ENCODE assay signal across 11 mouse cellular contexts in the genomic region with DNA sequence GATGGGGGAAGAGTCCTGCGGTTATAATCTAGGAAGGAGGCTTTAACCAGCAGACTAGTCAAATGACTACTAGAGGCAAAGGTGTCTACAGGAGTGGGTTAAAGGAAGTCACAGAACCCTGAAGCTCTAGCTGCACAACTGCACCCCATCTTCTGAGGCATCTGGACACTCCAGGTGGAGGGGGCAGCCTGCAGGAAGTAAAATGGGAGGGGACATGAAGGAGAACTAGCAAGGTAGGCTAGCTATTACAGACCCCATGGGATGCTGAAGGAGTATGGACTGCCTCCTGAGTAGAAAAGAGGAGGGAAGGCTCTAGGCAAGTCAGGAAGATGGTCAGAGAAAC. TPM values are rescaled to one million over a fixed set of nuclear protein-coding genes. Genes with fewer than 3 reads are reported as not detected.
DNase-seq lines count a peak whose midpoint lies in the region; ATAC-seq and TF ChIP-seq lines count a peak whose summit lies in the region.
"Had no signal": no experiment of that assay in that cellular context is flagged by ENCODE, and none has a peak within 500 bp of the region (broad histone marks: within the 10 kb centered on the region; RNA-seq: fewer than 3 reads in every experiment).

No protein-coding gene starts in this region.

- peaks cover 31% of the 10 kb centered on the region for H3K4me1 ChIP-seq in forebrain, embryonic 10.5 days
- peaks cover 8% of the 10 kb centered on the region for H3K4me1 ChIP-seq in forebrain, embryonic 11.5 days (replicated peaks; ENCODE audit: control insufficient read depth, insufficient read depth, low read length)
- peaks cover 8% of the 10 kb centered on the region; the same call in 1 of the 2 replicates for H3K4me1 ChIP-seq in hindbrain, embryonic 14.5 days (replicated peaks; ENCODE audit: control insufficient read depth, insufficient read depth, low read length)
- H3K4me1 ChIP-seq in neural tube, embryonic 15.5 days: peaks cover 21% of the 10 kb centered on the region

- H3K36me3 ChIP-seq in forebrain, embryonic 10.5 days (replicated peaks): no peaks in the 10 kb centered on the region
- H3K36me3 ChIP-seq in forebrain, embryonic 11.5 days (ENCODE audit: control insufficient read depth, insufficient read depth, low read length): no peaks in the 10 kb centered on the region
- H3K36me3 ChIP-seq in hindbrain, embryonic 14.5 days (replicated peaks; ENCODE audit: control insufficient read depth, insufficient read depth): peaks cover 19% of the 10 kb centered on the region
- 0 out of 2 replicates have a peak, but pooled peaks cover 7% of the 10 kb centered on the region for H3K36me3 ChIP-seq in neural tube, embryonic 15.5 days

- no peak for DNase-seq in forebrain, embryonic 10.5 days (ENCODE audit: extremely low spot score, low spot score)
- no peak for DNase-seq in forebrain, embryonic 11.5 days (ENCODE audit: low spot score)
- DNase-seq in layer of hippocampus, adult 2 months (ENCODE audit: low spot score in 2 of 2): no peak
- DNase-seq in layer of hippocampus, postnatal 36 days: no peak
- DNase-seq in hindbrain, embryonic 14.5 days (ENCODE audit: low spot score): no peak
- no peak for DNase-seq in adrenal gland, adult 18-20 months (ENCODE audit: low spot score in 2 of 2)
- no peak for DNase-seq in Muller cell, postnatal 12 days (ENCODE audit: inconsistent ontology term)

- no peak for TF ChIP-seq CTCF in layer of hippocampus, adult 2 months (conservative IDR thresholded peaks at IDR 0.05)

- H3K4me2 ChIP-seq in forebrain, embryonic 11.5 days (ENCODE audit: low read depth, low read length, severe bottlenecking): no peak overlapping the region
- no peak overlapping the region for H3K4me2 ChIP-seq in hindbrain, embryonic 14.5 days (replicated peaks)
- no peak overlapping the region for H3K4me2 ChIP-seq in neural tube, embryonic 15.5 days
- H3K4me2 ChIP-seq: liver, embryonic 11.5 days had no signal

- no peak for ATAC-seq in forebrain, embryonic 11.5 days (replicated peaks; ENCODE audit: low FRiP score)
- no peak for ATAC-seq in hindbrain, embryonic 14.5 days (ENCODE audit: low FRiP score)
- ATAC-seq in neural tube, embryonic 15.5 days (ENCODE audit: low FRiP score): no peak
- ATAC-seq: activated CD4-positive, CD25-positive, alpha-beta regulatory T cell, adult 4 months; inflammation-experienced regulatory T-cells, adult 6 months had no signal

- H3K27ac ChIP-seq in forebrain, embryonic 10.5 days: peak overlapping the region; percentile 75
- H3K27ac ChIP-seq in forebrain, embryonic 11.5 days (ENCODE audit: low read depth, low read length): no peak overlapping the region
- peak overlapping the region; percentile 72 for H3K27ac ChIP-seq in layer of hippocampus, adult 2 months
- H3K27ac ChIP-seq in hindbrain, embryonic 14.5 days: peak overlapping the region; percentile 51; the same call in 1 of the 2 replicates
- H3K27ac ChIP-seq in neural tube, embryonic 15.5 days (replicated peaks): peak overlapping the region; percentile 43

- no peaks in the 10 kb centered on the region for H3K27me3 ChIP-seq in forebrain, embryonic 10.5 days (ENCODE audit: poor library complexity, severe bottlenecking)
- no peaks in the 10 kb centered on the region for H3K27me3 ChIP-seq in forebrain, embryonic 11.5 days (ENCODE audit: control insufficient read depth, insufficient read depth, low read length)
- no peaks in the 10 kb centered on the region for H3K27me3 ChIP-seq in hindbrain, embryonic 14.5 days (ENCODE audit: control insufficient read depth, insufficient read depth, low read length)
- no peaks in the 10 kb centered on the region for H3K27me3 ChIP-seq in neural tube, embryonic 15.5 days (replicated peaks)

- H3K4me3 ChIP-seq in forebrain, embryonic 10.5 days: no peak overlapping the region
- H3K4me3 ChIP-seq in forebrain, embryonic 11.5 days (ENCODE audit: low read depth, low read length): no peak overlapping the region
- H3K4me3 ChIP-seq in layer of hippocampus, adult 2 months: no peak overlapping the region
- no peak overlapping the region for H3K4me3 ChIP-seq in hindbrain, embryonic 14.5 days (replicated peaks; ENCODE audit: low read length)
- no peak overlapping the region for H3K4me3 ChIP-seq in neural tube, embryonic 15.5 days (replicated peaks)

- 79% methylated on average over 1 of the region's 1 CpGs for WGBS in forebrain, embryonic 10.5 days
- 85% methylated on average over 1 of the region's 1 CpGs for WGBS in forebrain, embryonic 11.5 days
- WGBS in hindbrain, embryonic 14.5 days: 84% methylated on average over 1 of the region's 1 CpGs
- WGBS in neural tube, embryonic 15.5 days: 75% methylated on average over 1 of the region's 1 CpGs

- H3K9me3 ChIP-seq in forebrain, embryonic 10.5 days: no peaks in the 10 kb centered on the region
- no peaks in the 10 kb centered on the region for H3K9me3 ChIP-seq in forebrain, embryonic 11.5 days (ENCODE audit: control insufficient read depth, low read length)
- H3K9me3 ChIP-seq in hindbrain, embryonic 14.5 days (ENCODE audit: control insufficient read depth, low read length): no peaks in the 10 kb centered on the region
- H3K9me3 ChIP-seq in neural tube, embryonic 15.5 days (replicated peaks): no peaks in the 10 kb centered on the region

- H3K9ac ChIP-seq in forebrain, embryonic 11.5 days (ENCODE audit: low read length): no peak overlapping the region
- no peak overlapping the region for H3K9ac ChIP-seq in hindbrain, embryonic 14.5 days
- H3K9ac ChIP-seq in neural tube, embryonic 15.5 days (replicated peaks): no peak overlapping the region

RNA-seq across cellular contexts. Expression of gene Ralgps1, which starts 55.3 kb away (rescaled TPM):
- polyA plus RNA-seq in forebrain, embryonic 10.5 days (2016; fragmentation: Nextera tagmentation; extraction: Ambion mirVana): 6.2 and 6.9 TPM in 2 replicates
- polyA plus RNA-seq in forebrain, embryonic 11.5 days (2014; fragmentation: Nextera tagmentation; extraction: Ambion mirVana): 17.7 and 19.5 TPM in 2 replicates
- 10 to 100 TPM; 68.2 TPM for total RNA-seq in layer of hippocampus, adult 2 months (2021)
- 10 to 100 TPM; 60.2 to 72.7 TPM for total RNA-seq in layer of hippocampus, postnatal 36 days (2021)
- polyA plus RNA-seq in hindbrain, embryonic 14.5 days (2014; fragmentation: Nextera tagmentation; extraction: Ambion mirVana): 57.0 and 63.1 TPM in 2 replicates
- polyA plus RNA-seq in neural tube, embryonic 15.5 days (2015; fragmentation: Nextera tagmentation; extraction: Ambion mirVana): 31.6 and 34.9 TPM in 2 replicates
- 1 to 10 TPM; 5.1 to 5.7 TPM for total RNA-seq in adrenal gland, adult 18-20 months (2021)
